Comparison of ENCODE assay signal across 17 mouse cellular contexts in genomic region chr10:22745922-22746321, GRCm38 (mm10). TPM values are rescaled to one million over a fixed set of nuclear protein-coding genes. Genes with fewer than 3 reads are reported as not detected.
A peak's percentile ranks its signal among the peaks of the same experiment; 100 is the strongest.
DNase-seq lines count a peak whose midpoint lies in the region; ATAC-seq and TF ChIP-seq lines count a peak whose summit lies in the region.
"Had no signal": no experiment of that assay in that cellular context is flagged by ENCODE, and none has a peak within 500 bp of the region (broad histone marks: within the 10 kb centered on the region; RNA-seq: fewer than 3 reads in every experiment).

No protein-coding gene starts in this region.

- no peak overlapping the region for H3K9ac ChIP-seq in heart, adult 2 months (ENCODE audit: low read depth, low read length)
- no peak overlapping the region for H3K9ac ChIP-seq in heart, embryonic 12.5 days
- no peak overlapping the region for H3K9ac ChIP-seq in midbrain, embryonic 13.5 days (replicated peaks)
- no peak overlapping the region for H3K9ac ChIP-seq in hindbrain, embryonic 14.5 days
- H3K9ac ChIP-seq in neural tube, embryonic 15.5 days (replicated peaks): no peak overlapping the region
- H3K9ac ChIP-seq: neural tube, embryonic 12.5 days had no signal

- no peaks in the 10 kb centered on the region for H3K27me3 ChIP-seq in heart, adult 2 months (ENCODE audit: control insufficient read depth, insufficient read depth, low read length)
- no peaks in the 10 kb centered on the region for H3K27me3 ChIP-seq in heart, embryonic 12.5 days (replicated peaks)
- no peaks in the 10 kb centered on the region for H3K27me3 ChIP-seq in midbrain, embryonic 13.5 days
- H3K27me3 ChIP-seq in midbrain, embryonic 10.5 days (ENCODE audit: low read depth, poor library complexity, severe bottlenecking): no peaks in the 10 kb centered on the region
- no peaks in the 10 kb centered on the region for H3K27me3 ChIP-seq in hindbrain, embryonic 14.5 days (ENCODE audit: control insufficient read depth, insufficient read depth, low read length)
- no peaks in the 10 kb centered on the region for H3K27me3 ChIP-seq in neural tube, embryonic 15.5 days (replicated peaks)
- H3K27me3 ChIP-seq: neural tube, embryonic 12.5 days; Patski had no signal

- no peak for TF ChIP-seq POLR2A in heart, adult 2 months (IDR thresholded peaks at IDR 0.05; ENCODE audit: insufficient read depth, low read depth, low read length)

- H3K36me3 ChIP-seq in heart, adult 2 months (ENCODE audit: control insufficient read depth, insufficient read depth, low read length): no peaks in the 10 kb centered on the region
- no peaks in the 10 kb centered on the region for H3K36me3 ChIP-seq in heart, embryonic 12.5 days
- H3K36me3 ChIP-seq in midbrain, embryonic 13.5 days: no peaks in the 10 kb centered on the region
- no peaks in the 10 kb centered on the region for H3K36me3 ChIP-seq in midbrain, embryonic 10.5 days
- no peaks in the 10 kb centered on the region for H3K36me3 ChIP-seq in hindbrain, embryonic 14.5 days (replicated peaks; ENCODE audit: control insufficient read depth, insufficient read depth)
- no peaks in the 10 kb centered on the region for H3K36me3 ChIP-seq in neural tube, embryonic 15.5 days
- H3K36me3 ChIP-seq: neural tube, embryonic 12.5 days had no signal

- H3K9me3 ChIP-seq in heart, embryonic 12.5 days (replicated peaks): no peaks in the 10 kb centered on the region
- no peaks in the 10 kb centered on the region for H3K9me3 ChIP-seq in midbrain, embryonic 13.5 days
- H3K9me3 ChIP-seq in midbrain, embryonic 10.5 days (replicated peaks): no peaks in the 10 kb centered on the region
- no peaks in the 10 kb centered on the region for H3K9me3 ChIP-seq in hindbrain, embryonic 14.5 days (ENCODE audit: control insufficient read depth, low read length)
- H3K9me3 ChIP-seq in neural tube, embryonic 15.5 days (replicated peaks): no peaks in the 10 kb centered on the region
- H3K9me3 ChIP-seq: neural tube, embryonic 12.5 days had no signal

- no peak overlapping the region for H3K4me3 ChIP-seq in heart, adult 2 months
- no peak overlapping the region for H3K4me3 ChIP-seq in heart, embryonic 12.5 days
- no peak overlapping the region for H3K4me3 ChIP-seq in midbrain, embryonic 13.5 days (replicated peaks)
- H3K4me3 ChIP-seq in midbrain, embryonic 10.5 days: no peak overlapping the region
- H3K4me3 ChIP-seq in hindbrain, embryonic 14.5 days (replicated peaks; ENCODE audit: low read length): no peak overlapping the region
- no peak overlapping the region for H3K4me3 ChIP-seq in neural tube, embryonic 15.5 days (replicated peaks)
- H3K4me3 ChIP-seq: gastrocnemius, adult 2 months; neural tube, embryonic 12.5 days had no signal

- no peak for ATAC-seq in heart, embryonic 12.5 days (ENCODE audit: insufficient number of reproducible peaks, low FRiP score)
- peak; percentile 22; the same call in 1 of the 2 replicates for ATAC-seq in midbrain, embryonic 13.5 days
- ATAC-seq in hindbrain, embryonic 14.5 days (ENCODE audit: low FRiP score): peak; percentile 51
- peak; percentile 16 for ATAC-seq in neural tube, embryonic 15.5 days (ENCODE audit: low FRiP score)
- ATAC-seq: activated CD4-positive, CD25-positive, alpha-beta regulatory T cell, adult 4 months; intestine, postnatal 0 days; Patski had no signal

- 50% methylated on average over 7 of the region's 7 CpGs for whole genome bisulfite sequencing in heart, adult 2 months
- WGBS in heart, embryonic 12.5 days: 37% methylated on average over 7 of the region's 7 CpGs
- 68% methylated on average over 7 of the region's 7 CpGs for WGBS in midbrain, embryonic 13.5 days
- WGBS in midbrain, embryonic 10.5 days: 74% methylated on average over 7 of the region's 7 CpGs
- 53% methylated on average over 7 of the region's 7 CpGs for whole genome bisulfite sequencing in hindbrain, embryonic 14.5 days
- 57% methylated on average over 7 of the region's 7 CpGs for WGBS in neural tube, embryonic 15.5 days

- H3K4me2 ChIP-seq in heart, embryonic 12.5 days: no peak overlapping the region
- no peak overlapping the region for H3K4me2 ChIP-seq in midbrain, embryonic 13.5 days (replicated peaks)
- no peak overlapping the region for H3K4me2 ChIP-seq in hindbrain, embryonic 14.5 days (replicated peaks)
- H3K4me2 ChIP-seq in neural tube, embryonic 15.5 days: no peak overlapping the region
- H3K4me2 ChIP-seq: liver, embryonic 11.5 days; neural tube, embryonic 12.5 days had no signal

- no peaks in the 10 kb centered on the region for H3K79me2 ChIP-seq in heart, adult 2 months (replicated peaks; ENCODE audit: control insufficient read depth, insufficient read depth, low read length)

- H3K27ac ChIP-seq in heart, adult 2 months: peak overlapping the region; percentile 69
- H3K27ac ChIP-seq in heart, embryonic 12.5 days (ENCODE audit: poor library complexity, severe bottlenecking): no peak overlapping the region
- peak overlapping the region; percentile 40 for H3K27ac ChIP-seq in midbrain, embryonic 13.5 days
- H3K27ac ChIP-seq in midbrain, embryonic 10.5 days (replicated peaks): no peak overlapping the region
- peak overlapping the region; percentile 60 for H3K27ac ChIP-seq in hindbrain, embryonic 14.5 days
- peak overlapping the region; percentile 69 for H3K27ac ChIP-seq in neural tube, embryonic 15.5 days (replicated peaks)
- H3K27ac ChIP-seq: gastrocnemius, adult 2 months; macrophage; neural tube, embryonic 12.5 days had no signal

- no peak for DNase-seq in heart, adult 2 months
- no peak for DNase-seq in midbrain, embryonic 10.5 days (ENCODE audit: low spot score)
- peak; percentile 28 for DNase-seq in hindbrain, embryonic 14.5 days (ENCODE audit: low spot score)
- no peak for DNase-seq in Muller cell, postnatal 12 days (ENCODE audit: inconsistent ontology term)
- no peak for DNase-seq in adrenal gland, postnatal 25 days
- DNase-seq: gastrocnemius, adult 2 months; lung, adult 2 months; thymus, postnatal 36 days had no signal

- intact Hi-C loops in heart, adult 2 months (cut with DNase I): no loop called here

- no peak for TF ChIP-seq CTCF in heart, adult 2 months (IDR thresholded peaks at IDR 0.05)

- no peak for TF ChIP-seq EP300 in heart, adult 2 months (IDR thresholded peaks at IDR 0.05; ENCODE audit: insufficient read depth, low read depth, low read length)

- H3K4me1 ChIP-seq in heart, adult 2 months (ENCODE audit: control insufficient read depth, insufficient read depth, low read length): peaks cover 9% of the 10 kb centered on the region
- peaks cover 13% of the 10 kb centered on the region; the same call in 1 of the 2 replicates for H3K4me1 ChIP-seq in heart, embryonic 12.5 days (replicated peaks)
- H3K4me1 ChIP-seq in midbrain, embryonic 13.5 days (replicated peaks): peaks cover 9% of the 10 kb centered on the region
- H3K4me1 ChIP-seq in midbrain, embryonic 10.5 days: 0 out of 2 replicates have a peak, but pooled peaks cover 4% of the 10 kb centered on the region
- 0 out of 2 replicates have a peak, but pooled peaks cover 13% of the 10 kb centered on the region for H3K4me1 ChIP-seq in hindbrain, embryonic 14.5 days (replicated peaks; ENCODE audit: control insufficient read depth, insufficient read depth, low read length)
- peaks cover 8% of the 10 kb centered on the region for H3K4me1 ChIP-seq in neural tube, embryonic 15.5 days
- H3K4me1 ChIP-seq: neural tube, embryonic 12.5 days had no signal

RNA-seq across cellular contexts. Expression of gene Tbpl1, which starts 14.2 kb away (rescaled TPM):
- total RNA-seq in heart, adult 2 months (2021): 10 to 100 TPM; 20.8 to 23.0 TPM
- polyA plus RNA-seq in heart, adult 2 months (2012; rRNA removed): 15.1 and 15.3 TPM in 2 replicates
- polyA plus RNA-seq in heart, embryonic 12.5 days (2016; fragmentation: Nextera tagmentation; extraction: Ambion mirVana): 50.7 and 56.0 TPM in 2 replicates
- polyA plus RNA-seq in midbrain, embryonic 13.5 days (2015; fragmentation: Nextera tagmentation; extraction: Ambion mirVana): 124 and 127 TPM in 2 replicates
- 102 and 107 TPM in 2 replicates for polyA plus RNA-seq in midbrain, embryonic 10.5 days (2016; fragmentation: Nextera tagmentation; extraction: Ambion mirVana)
- polyA plus RNA-seq in hindbrain, embryonic 14.5 days (2014; fragmentation: Nextera tagmentation; extraction: Ambion mirVana): 88.7 and 90.5 TPM in 2 replicates
- 72.4 and 88.3 TPM in 2 replicates for polyA plus RNA-seq in neural tube, embryonic 15.5 days (2015; fragmentation: Nextera tagmentation; extraction: Ambion mirVana)
- 30.8 and 42.0 TPM in 2 replicates for total RNA-seq in adrenal gland, postnatal 25 days (2021)

Comparison
In these comparisons a context has a peak if more than half of its experiments do, and no peak if none do; other contexts are left out.
1. H3K27ac ChIP-seq: peak in heart, adult 2 months (single experiment), midbrain, embryonic 13.5 days (single experiment), hindbrain, embryonic 14.5 days (single experiment) and neural tube, embryonic 15.5 days (single experiment); none in heart, embryonic 12.5 days (single experiment) and midbrain, embryonic 10.5 days (single experiment).